Mouse (Mus musculus): ENCODE measurements around the gene Csl. TPM values are rescaled to one million over a fixed set of nuclear protein-coding genes. Genes with fewer than 3 reads are reported as not detected.

Gene Csl
- total RNA-seq (2021): 1 to 10 TPM; 4.2 to 4.7 TPM
- long read RNA-seq, experiment 1: 0 reads
- long read RNA-seq, experiment 2: 0 reads

DNA sequence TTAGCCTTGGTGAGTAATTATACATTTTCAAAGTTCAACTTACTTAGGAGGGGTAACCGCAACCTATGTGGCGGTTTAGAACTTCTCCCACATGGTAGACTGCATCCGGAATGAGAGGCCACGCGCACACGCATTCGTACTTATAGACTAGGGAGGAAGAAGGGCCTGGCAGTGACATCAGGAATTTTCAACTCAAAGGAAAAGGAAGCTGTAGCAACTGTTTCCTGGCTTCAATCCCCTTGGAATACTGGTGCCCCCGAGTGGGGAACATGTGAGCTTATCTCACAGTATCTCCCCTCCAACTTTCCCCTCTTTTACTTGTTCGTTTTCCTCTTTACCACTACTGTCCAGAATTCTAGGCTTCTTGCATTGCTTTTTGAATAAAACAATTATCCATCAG is at the start of gene Csl:
Gene Csl (minus strand): TSS at position 101 of the 400 bp plus-strand sequence.
- DNase-seq: no peak

DNA sequence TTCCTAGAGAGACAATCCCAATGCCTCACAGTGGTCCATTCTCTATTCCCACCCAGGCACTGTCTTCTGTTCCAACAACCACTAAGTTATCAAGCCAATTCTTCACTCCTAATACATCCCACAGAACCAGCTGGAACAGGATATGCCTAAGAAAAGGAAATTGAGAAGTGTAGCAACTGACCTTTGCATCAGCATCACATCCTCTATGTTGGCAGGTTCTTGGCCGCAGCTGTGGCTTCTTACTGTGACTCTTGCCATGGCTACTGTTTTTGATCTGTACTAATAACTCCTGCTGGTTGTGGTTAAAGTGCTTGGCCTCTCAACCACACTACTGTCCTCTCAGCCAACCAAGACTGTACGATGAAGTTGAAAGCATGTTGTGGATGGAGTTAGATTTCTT is 30.0 kb upstream of the Csl start:
- DNase-seq: no peak

DNA sequence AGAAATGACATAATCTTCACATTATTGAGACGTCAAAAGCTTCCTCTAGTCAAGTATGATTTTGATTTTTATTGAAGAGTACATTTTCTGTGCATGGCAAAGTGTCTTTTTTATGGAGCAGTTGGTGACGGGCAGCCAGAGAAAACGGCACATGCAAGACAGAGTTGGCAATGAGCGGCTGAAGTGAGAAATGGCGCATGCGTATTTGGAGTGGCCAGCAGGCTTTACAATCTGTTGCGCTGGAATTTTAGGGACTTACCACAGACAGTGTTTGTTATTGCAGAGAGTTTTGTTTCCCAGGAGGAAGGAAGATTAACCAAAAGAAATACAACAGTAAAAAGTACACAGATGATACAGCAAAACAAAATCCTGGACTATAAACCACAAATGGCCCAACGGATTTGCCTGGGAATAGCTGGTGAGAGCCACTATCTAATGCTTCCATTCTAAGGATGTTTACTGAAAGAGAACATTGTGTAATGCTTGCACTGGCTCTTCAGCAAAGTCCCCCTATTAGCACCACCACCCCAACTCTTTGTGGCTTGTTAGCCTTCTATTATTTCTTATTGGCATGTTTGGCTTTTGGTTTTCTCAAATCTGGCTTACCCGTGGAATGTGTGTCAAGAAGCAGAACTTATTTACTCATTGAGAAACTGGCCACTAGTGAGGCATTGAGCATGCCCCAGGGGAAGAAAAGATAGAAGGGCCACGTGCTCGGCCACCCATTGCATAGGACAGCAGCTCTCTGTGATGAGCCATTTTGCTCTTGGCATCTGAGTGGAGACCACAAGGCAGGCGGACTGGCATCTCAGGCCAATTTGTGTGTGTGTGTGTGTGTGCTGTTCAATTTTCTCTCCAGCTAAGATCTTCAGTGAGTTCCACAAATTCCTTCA is 15.0 kb upstream of the Csl start:
- DNase-seq: no peak

DNA sequence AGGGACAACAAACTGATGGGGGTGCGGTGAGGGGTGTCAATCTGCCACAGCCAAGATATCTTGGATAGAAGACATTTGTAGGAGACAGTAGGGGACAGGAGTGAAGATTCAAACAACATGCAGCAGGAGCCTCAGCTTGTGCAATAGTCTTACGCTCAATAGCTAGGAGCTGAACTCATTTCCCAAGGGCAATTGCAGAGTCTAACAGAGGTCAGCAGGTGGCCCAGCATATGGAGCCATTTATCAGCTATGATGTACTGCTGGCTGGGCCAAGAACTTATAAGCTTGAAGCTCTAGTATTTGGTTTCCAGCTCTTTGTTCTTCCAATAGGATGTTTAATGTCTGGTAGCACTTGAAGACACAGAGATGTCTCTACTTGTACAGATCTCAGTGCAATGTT is 9.3 kb downstream of the Csl start:
- no peak for DNase-seq

DNA sequence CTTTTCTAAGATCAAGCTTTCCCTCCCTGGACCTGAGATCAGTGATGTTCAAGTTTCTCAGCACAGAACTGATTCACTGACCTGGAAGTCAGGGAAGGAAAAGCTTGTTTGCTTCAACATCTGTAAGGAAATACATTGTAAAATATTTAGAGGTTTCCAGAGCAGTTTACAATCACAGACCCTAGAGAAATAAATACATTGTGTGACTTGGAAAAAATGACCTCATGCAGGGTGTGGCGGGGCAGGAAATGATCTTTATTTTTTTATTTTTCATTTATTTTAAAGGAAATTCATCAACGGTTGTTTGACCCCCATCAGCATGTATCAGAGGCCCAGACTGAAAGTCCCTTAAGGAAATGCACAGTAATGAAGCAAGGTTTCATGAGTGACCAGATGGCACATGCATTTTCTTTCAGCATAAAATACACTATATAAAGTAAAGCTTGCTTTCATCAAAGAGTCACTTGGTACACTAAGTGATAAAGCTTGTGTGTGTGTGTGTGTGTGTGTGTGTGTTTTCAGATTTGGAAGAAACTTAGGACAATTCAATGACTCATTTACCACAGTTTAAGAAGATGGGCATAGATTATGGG is 10.7 kb downstream of the Csl start:
- no peak for DNase-seq

DNA sequence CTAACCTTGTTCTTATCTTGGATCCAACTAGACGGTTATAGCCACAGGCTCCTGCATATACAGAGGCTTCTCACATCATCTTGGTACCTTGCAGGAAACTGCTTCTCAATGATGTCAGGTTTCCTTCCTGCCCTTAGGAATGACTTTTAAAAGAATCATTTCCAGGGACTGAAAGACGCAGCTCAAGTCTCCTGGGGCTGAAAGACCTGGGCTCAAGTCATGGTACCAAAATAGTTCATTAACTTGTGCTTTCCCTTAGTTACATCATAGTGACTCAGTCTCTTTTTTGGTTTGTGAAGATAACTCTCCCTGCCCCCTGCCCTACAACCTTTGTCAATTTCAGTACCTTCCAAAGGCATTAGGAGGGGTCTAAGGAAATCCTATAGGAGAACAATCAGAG is 11.4 kb downstream of the Csl start:
- no peak for DNase-seq

DNA sequence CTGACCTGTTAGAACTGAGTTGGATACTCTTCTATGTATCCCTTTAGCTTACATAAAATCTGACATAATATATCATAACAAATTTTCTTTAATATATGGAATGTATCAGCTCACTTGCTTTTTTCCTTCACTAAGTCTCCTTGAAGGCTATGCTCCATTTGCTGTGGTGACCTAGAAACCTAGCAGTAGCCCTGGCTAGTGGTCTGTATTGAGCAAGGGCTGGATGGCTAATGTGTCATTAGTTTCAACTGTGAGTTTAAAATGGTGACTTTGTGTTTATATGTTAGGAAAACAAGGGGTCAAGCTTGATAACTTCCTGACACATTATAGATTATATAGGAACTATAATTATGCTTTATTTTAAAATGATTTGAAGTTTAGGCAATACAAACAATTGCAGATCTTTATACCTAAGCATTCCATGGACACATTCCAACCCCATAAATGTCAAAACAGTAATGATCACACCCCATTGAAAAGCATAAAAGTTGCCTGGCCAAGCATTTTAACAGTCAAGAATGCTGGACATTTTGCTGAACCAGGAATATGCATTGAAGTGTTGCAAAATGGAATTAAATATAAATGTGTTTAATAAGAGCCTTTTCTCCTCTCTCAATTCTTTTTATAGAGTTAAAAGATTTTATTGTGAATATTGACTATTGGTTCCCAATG is 17.7 kb downstream of the Csl start:
- DNase-seq: no peak

DNA sequence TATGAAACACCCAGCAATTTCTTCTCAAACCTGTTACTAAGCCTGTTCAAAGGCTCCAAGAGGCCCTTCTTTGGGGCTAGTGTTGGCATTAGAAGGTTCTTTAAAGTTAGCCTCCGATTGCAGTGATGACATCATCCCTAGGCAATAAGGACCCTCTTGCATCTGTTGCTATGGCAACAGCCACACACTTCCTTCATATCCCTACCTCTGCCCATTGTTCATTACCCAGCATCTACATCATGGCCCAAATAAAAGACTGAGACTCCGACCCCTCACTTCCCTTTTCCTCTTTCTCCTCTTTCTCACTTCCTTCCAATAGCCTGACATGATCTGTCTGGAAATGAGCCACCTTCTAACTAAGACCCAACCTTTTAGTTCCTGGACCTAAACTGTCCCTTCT is 46.3 kb downstream of the Csl start:
- DNase-seq: no peak

DNA sequence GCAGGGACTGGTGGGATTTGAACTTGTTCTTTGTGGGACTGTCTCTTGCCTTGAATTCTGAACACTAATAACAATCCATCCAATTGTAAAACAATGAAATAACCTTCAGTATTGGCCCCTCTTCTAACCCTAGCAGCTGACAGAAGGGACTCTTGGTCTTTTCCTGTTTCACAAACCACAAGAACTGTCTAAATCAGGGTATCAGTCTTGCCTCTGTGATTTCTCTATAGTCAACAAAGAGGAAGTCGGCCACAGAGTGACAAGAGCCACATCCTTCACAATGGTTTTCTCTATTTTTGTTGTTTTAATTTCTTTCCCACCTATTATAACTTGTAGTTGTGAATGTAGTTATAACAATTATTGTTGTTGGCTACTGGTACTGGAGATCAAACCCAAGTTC is 47.9 kb downstream of the Csl start:
- no peak for DNase-seq
